Mouse (Mus musculus) naive thymus-derived CD4-positive, alpha-beta T cell, adult 2 months (primary cell): ENCODE results near the gene Zbed6.
A peak's percentile ranks its signal among the peaks of the same experiment; 100 is the strongest.
"Not testable (repeated sequence)": the region's sequence is repeated elsewhere in the genome, so short reads cannot be mapped to it uniquely, and the experiment has no call there.

Source experiments
- DNase-seq: peaks from one replicate; pipeline ENCODE4 v3.0.0-alpha.2; 2011; ENCODE audit warnings: low read depth

Zbed6 gene

GRCm38 (mm10) chr1:133660466-133661202, at the start of gene Zbed6:
Gene Zbed6 (minus strand): TSS chr1:133660885.
- peak; percentile 45 for DNase-seq

- no peak for DNase-seq
Observed at GRCm38 (mm10) chr1:133709292-133709691, 48.6 kb upstream of the Zbed6 start.

- peak; percentile 51 for DNase-seq
Observed at GRCm38 (mm10) chr1:133701824-133702223, 41.1 kb upstream of the Zbed6 start.

- no peak for DNase-seq
Observed at GRCm38 (mm10) chr1:133697935-133698620, 37.4 kb upstream of the Zbed6 start.

- DNase-seq = no peak
Observed at GRCm38 (mm10) chr1:133695901-133696300, 35.2 kb upstream of the Zbed6 start.

- peak; percentile 46 for DNase-seq
Observed at GRCm38 (mm10) chr1:133694876-133695275, 34.2 kb upstream of the Zbed6 start.

GRCm38 (mm10) chr1:133694301-133694700, 33.6 kb upstream of the Zbed6 start:
- DNase-seq = peak; percentile 29

- DNase-seq = no peak
Observed at GRCm38 (mm10) chr1:133693536-133694114, 32.9 kb upstream of the Zbed6 start.

GRCm38 (mm10) chr1:133692195-133692594, 31.5 kb upstream of the Zbed6 start:
- no peak for DNase-seq

- no peak for DNase-seq
Observed at GRCm38 (mm10) chr1:133691046-133691445, 30.4 kb upstream of the Zbed6 start.

- peak; percentile 84 for DNase-seq
Observed at GRCm38 (mm10) chr1:133689897-133690296, 29.2 kb upstream of the Zbed6 start, which contains the start of gene Lax1. Gene Lax1 (minus strand): TSS chr1:133690108.

GRCm38 (mm10) chr1:133688301-133688700, 27.6 kb upstream of the Zbed6 start:
- DNase-seq = peak; percentile 48

GRCm38 (mm10) chr1:133685749-133686519, 25.2 kb upstream of the Zbed6 start:
- DNase-seq = no peak

GRCm38 (mm10) chr1:133671801-133672200, 11.1 kb upstream of the Zbed6 start:
- DNase-seq = no peak

GRCm38 (mm10) chr1:133671266-133671665, 10.6 kb upstream of the Zbed6 start:
- DNase-seq = no peak

GRCm38 (mm10) chr1:133670776-133671175, 10.1 kb upstream of the Zbed6 start:
- DNase-seq = no peak

GRCm38 (mm10) chr1:133670190-133670589, 9.5 kb upstream of the Zbed6 start:
- DNase-seq = no peak

GRCm38 (mm10) chr1:133668618-133669017, 7.9 kb upstream of the Zbed6 start:
- DNase-seq = no peak

- DNase-seq = no peak
Observed at GRCm38 (mm10) chr1:133667721-133668120, 7.0 kb upstream of the Zbed6 start.

GRCm38 (mm10) chr1:133665713-133666112, 5.0 kb upstream of the Zbed6 start:
- DNase-seq = not testable (repeated sequence)

GRCm38 (mm10) chr1:133664203-133664970, 3.7 kb upstream of the Zbed6 start:
- DNase-seq = no peak
